Mouse (Mus musculus) MEL (cell line): Measurements from ENCODE around the gene Robo1. TPM values are rescaled to one million over a fixed set of nuclear protein-coding genes. Genes with fewer than 3 reads are reported as not detected.

Source experiments
- DNase-seq: peaks from one replicate; pipeline ENCODE4 v3.0.0; 2011; ENCODE audit warnings: low read depth, low spot score
- H3K27ac ChIP-seq: 2 replicates; pipeline ENCODE4 v1.5.1; 2012; ENCODE audit warnings: low read depth, mild to moderate bottlenecking, control low read depth, low read length, moderate library complexity; ENCODE audit not compliant: control insufficient read depth
- H3K27me3 ChIP-seq, 2 experiments: fragments of 150-350 bp in 1 of 2; sonication (generic) in 1 of 2; 2 replicates each; pipeline ENCODE4 v1.6.1; 2012; ENCODE audit warnings: low read length in 2 of 2, mild to moderate bottlenecking in 2 of 2, improper control_type of control experiment in 1 of 2, moderate library complexity in 1 of 2; ENCODE audit not compliant: insufficient read depth in 2 of 2, control insufficient read depth in 1 of 2
- H3K36me3 ChIP-seq, 2 experiments: 2 replicates each; pipeline ENCODE4 v1.6.1; 2012 to 2014; ENCODE audit warnings: low read length in 2 of 2, improper control_type of control experiment in 1 of 2, inconsistent platforms in 1 of 2, mild to moderate bottlenecking in 1 of 2; ENCODE audit not compliant: insufficient read depth in 2 of 2, control insufficient read depth in 1 of 2
- H3K4me1 ChIP-seq, 2 experiments: fragments of 150-350 bp in 1 of 2; sonication (generic) in 1 of 2; 2 replicates each; pipeline ENCODE4 v1.6.1; 2012; ENCODE audit warnings: low read length in 2 of 2, improper control_type of control experiment in 1 of 2, mild to moderate bottlenecking in 1 of 2; ENCODE audit not compliant: insufficient read depth in 2 of 2, control insufficient read depth in 1 of 2
- H3K4me3 ChIP-seq, 2 experiments: fragments of 150-350 bp in 1 of 2; sonication (generic) in 1 of 2; 2 replicates each; pipeline ENCODE4 v1.5.1; 2012; ENCODE audit warnings: low read depth in 2 of 2, low read length in 2 of 2, mild to moderate bottlenecking in 2 of 2, moderate library complexity in 2 of 2, control low read depth in 1 of 2, improper control_type of control experiment in 1 of 2; ENCODE audit not compliant: control insufficient read depth in 1 of 2, insufficient read depth in 1 of 2
- H3K79me2 ChIP-seq: 2 replicates; pipeline ENCODE4 v1.6.1; 2012; ENCODE audit warnings: mild to moderate bottlenecking, low read length, moderate library complexity; ENCODE audit not compliant: control insufficient read depth, poor library complexity, insufficient read depth
- H3K9ac ChIP-seq: 2 replicates; pipeline ENCODE4 v1.6.1; 2012; ENCODE audit warnings: low read depth, mild to moderate bottlenecking, control low read depth, low read length, moderate library complexity; ENCODE audit not compliant: control insufficient read depth, poor library complexity, severe bottlenecking
- H3K9me3 ChIP-seq: fragments of 150-350 bp; sonication (generic); replicated peaks from 2 replicates; pipeline ENCODE4 v1.6.1; 2012; ENCODE audit warnings: mild to moderate bottlenecking, low read length, improper control_type of control experiment, moderate library complexity; ENCODE audit not compliant: insufficient read depth
- CTCF ChIP-seq, 3 experiments: IDR thresholded peaks in 2 of 3; conservative IDR thresholded peaks in 1 of 3; 2 replicates each; pipeline ENCODE4 v1.5.1; 2011 to 2012; ENCODE audit warnings: low read length in 3 of 3, low read depth in 2 of 3, mild to moderate bottlenecking in 2 of 3, improper control_type of control experiment in 1 of 3, inconsistent platforms in 1 of 3, mixed read lengths in 1 of 3, moderate library complexity in 1 of 3; ENCODE audit not compliant: control insufficient read depth in 1 of 3, insufficient read depth in 1 of 3, poor library complexity in 1 of 3, severe bottlenecking in 1 of 3
- EP300 ChIP-seq, 2 experiments: IDR thresholded peaks; 2 replicates each; pipeline ENCODE4 v1.6.1; 2011; ENCODE audit warnings: improper control_type of control experiment in 2 of 2, low read length in 2 of 2, low read depth in 1 of 2, mild to moderate bottlenecking in 1 of 2
- GABPA ChIP-seq: IDR thresholded peaks from 2 replicates; pipeline ENCODE4 v1.6.1; 2012; ENCODE audit warnings: low read depth, mild to moderate bottlenecking, inconsistent platforms, low read length, improper control_type of control experiment, moderate library complexity
- JUND ChIP-seq: IDR thresholded peaks from 2 replicates; pipeline ENCODE4 v1.6.1; 2011; ENCODE audit warnings: low read depth, mild to moderate bottlenecking, improper control_type of control experiment, low read length
- KAT2A ChIP-seq: conservative IDR thresholded peaks from 2 replicates; pipeline ENCODE4 v1.6.1; 2012; ENCODE audit warnings: low read depth, low read length, improper control_type of control experiment, inconsistent platforms
- MAFK ChIP-seq: IDR thresholded peaks from 2 replicates; pipeline ENCODE4 v1.6.1; 2011; ENCODE audit warnings: low read depth, mild to moderate bottlenecking, low read length, improper control_type of control experiment, borderline replicate concordance
- MEF2A ChIP-seq: IDR thresholded peaks from 2 replicates; pipeline ENCODE4 v1.6.1; 2014; ENCODE audit warnings: low read depth, mild to moderate bottlenecking, inconsistent platforms, low read length, improper control_type of control experiment; ENCODE audit not compliant: poor library complexity, insufficient replicate concordance, severe bottlenecking; ENCODE audit errors: extremely low read depth
- MYB ChIP-seq: IDR thresholded peaks from 2 replicates; pipeline ENCODE4 v1.6.1; 2011; ENCODE audit warnings: mild to moderate bottlenecking, low read depth, low read length, improper control_type of control experiment
- NELFE ChIP-seq: IDR thresholded peaks from 2 replicates; pipeline ENCODE4 v1.6.1; 2011; ENCODE audit warnings: low read depth, low read length, improper control_type of control experiment
- NRF1 ChIP-seq: IDR thresholded peaks from 2 replicates; pipeline ENCODE4 v1.6.1; 2014; ENCODE audit warnings: low read depth, mild to moderate bottlenecking, inconsistent platforms, low read length, improper control_type of control experiment, moderate library complexity; ENCODE audit not compliant: poor library complexity, insufficient read depth, severe bottlenecking
- POLR2A ChIP-seq, 2 experiments: IDR thresholded peaks; 2 replicates each; pipeline ENCODE4 v1.6.1; 2011 to 2012; ENCODE audit warnings: low read length in 2 of 2, mild to moderate bottlenecking in 2 of 2, control low read depth in 1 of 2, improper control_type of control experiment in 1 of 2, low read depth in 1 of 2, moderate library complexity in 1 of 2; ENCODE audit not compliant: control insufficient read depth in 1 of 2, insufficient read depth in 1 of 2, poor library complexity in 1 of 2
- SMC3 ChIP-seq: IDR thresholded peaks from 2 replicates; pipeline ENCODE4 v1.6.1; 2011; ENCODE audit warnings: low read depth, low read length, improper control_type of control experiment
- TAL1 ChIP-seq: IDR thresholded peaks from 2 replicates; pipeline ENCODE4 v1.6.1; 2012; ENCODE audit warnings: mild to moderate bottlenecking, inconsistent platforms, low read length, moderate library complexity, mixed read lengths
- UBTF ChIP-seq: IDR thresholded peaks from 2 replicates; pipeline ENCODE4 v1.6.1; 2012; ENCODE audit warnings: low read depth, mild to moderate bottlenecking, inconsistent platforms, low read length, improper control_type of control experiment, moderate library complexity, borderline replicate concordance; ENCODE audit not compliant: insufficient read depth
- USF1 ChIP-seq: IDR thresholded peaks from 2 replicates; pipeline ENCODE4 v1.6.1; 2014; ENCODE audit warnings: low read depth, mild to moderate bottlenecking, inconsistent platforms, low read length, improper control_type of control experiment, moderate library complexity
- USF2 ChIP-seq, 2 experiments: IDR thresholded peaks; 2 replicates each; pipeline ENCODE4 v1.6.1; 2011 to 2012; ENCODE audit warnings: improper control_type of control experiment in 2 of 2, low read length in 2 of 2, borderline replicate concordance in 1 of 2, inconsistent platforms in 1 of 2, low read depth in 1 of 2, mild to moderate bottlenecking in 1 of 2; ENCODE audit not compliant: insufficient read depth in 1 of 2
- ZC3H11A ChIP-seq: IDR thresholded peaks from 2 replicates; pipeline ENCODE4 v1.6.1; 2012; ENCODE audit warnings: low read depth, mild to moderate bottlenecking, inconsistent platforms, low read length, improper control_type of control experiment
- ZNF384 ChIP-seq: IDR thresholded peaks from 2 replicates; pipeline ENCODE4 v1.6.1; 2012; ENCODE audit warnings: low read depth, mild to moderate bottlenecking, inconsistent platforms, low read length, improper control_type of control experiment
- polyA plus RNA-seq, 2 experiments: library from polyadenylated mRNA; stranded (reverse) in 1 of 2; unstranded in 1 of 2; fragments of >175 nt in 1 of 2; fragments of >200 nt in 1 of 2; gene quantifications; 2 replicates each; pipeline versions ENCODE4 v1.2.1 to v1.2.4; 2012; ENCODE audit warnings: low replicate concordance in 2 of 2, low read depth in 1 of 2; ENCODE audit not compliant: insufficient read length in 2 of 2, insufficient read depth in 1 of 2, missing spikeins in 1 of 2
- total RNA-seq: library from RNA; depleted of rRNA; stranded (reverse); fragments of 300-350 nt; gene quantifications from 2 replicates; pipeline ENCODE4 v1.2.3, GENCODE M21; 2012

Robo1 gene
- total and polyA plus RNA-seq, 3 experiments: not detected

GRCm38 (mm10) chr16:72585160-72585813 is 277.2 kb downstream of the Robo1 start:
- H3K27ac ChIP-seq: no peak overlapping the region
- no peaks in the 10 kb centered on the region for H3K79me2 ChIP-seq
- H3K9ac ChIP-seq: no peak overlapping the region
- no peaks in the 10 kb centered on the region for H3K36me3 ChIP-seq
- no peaks in the 10 kb centered on the region for H3K27me3 ChIP-seq
- no peaks in the 10 kb centered on the region for H3K9me3 ChIP-seq
- no peak for DNase-seq
- no peak overlapping the region for H3K4me3 ChIP-seq
- no peaks in the 10 kb centered on the region for H3K4me1 ChIP-seq
- TF ChIP-seq MYB: no peak
- no peak for TF ChIP-seq NRF1
- TF ChIP-seq KAT2A: no peak
- TF ChIP-seq ZNF384: no peak
- TF ChIP-seq UBTF: no peak
- TF ChIP-seq EP300 (IDR thresholded peaks at IDR 0.05; ENCODE audit: low read depth in 1 of 2, low read length in 2 of 2): no peak
- TF ChIP-seq MAFK: no peak
- no peak for TF ChIP-seq NELFE
- no peak for TF ChIP-seq CTCF (IDR thresholded peaks at IDR 0.05 in 2 of 3, conservative IDR thresholded peaks at IDR 0.05 in 1 of 3; ENCODE audit: control insufficient read depth in 1 of 3, insufficient read depth in 1 of 3, low read depth in 2 of 3, low read length in 3 of 3, poor library complexity in 1 of 3, severe bottlenecking in 1 of 3)
- TF ChIP-seq GABPA: no peak
- TF ChIP-seq USF1: no peak
- no peak for TF ChIP-seq USF2 (IDR thresholded peaks at IDR 0.05; ENCODE audit: borderline replicate concordance in 1 of 2, insufficient read depth in 1 of 2, low read depth in 1 of 2, low read length in 2 of 2)
- TF ChIP-seq POLR2A (IDR thresholded peaks at IDR 0.05; ENCODE audit: control insufficient read depth in 1 of 2, insufficient read depth in 1 of 2, low read depth in 1 of 2, low read length in 2 of 2, poor library complexity in 1 of 2): no peak
- TF ChIP-seq SMC3: no peak
- no peak for TF ChIP-seq MEF2A
- TF ChIP-seq ZC3H11A: no peak
- no peak for TF ChIP-seq JUND

GRCm38 (mm10) chr16:72587376-72588072 is 279.4 kb downstream of the Robo1 start:
- H3K27me3 ChIP-seq: no peaks in the 10 kb centered on the region
- H3K79me2 ChIP-seq: no peaks in the 10 kb centered on the region
- H3K4me1 ChIP-seq: no peaks in the 10 kb centered on the region
- no peak overlapping the region for H3K27ac ChIP-seq
- no peak overlapping the region for H3K9ac ChIP-seq
- no peak overlapping the region for H3K4me3 ChIP-seq
- TF ChIP-seq JUND: no peak
- no peak for TF ChIP-seq ZC3H11A
- TF ChIP-seq CTCF (IDR thresholded peaks at IDR 0.05 in 2 of 3, conservative IDR thresholded peaks at IDR 0.05 in 1 of 3; ENCODE audit: control insufficient read depth in 1 of 3, insufficient read depth in 1 of 3, low read depth in 2 of 3, low read length in 3 of 3, poor library complexity in 1 of 3, severe bottlenecking in 1 of 3): no peak
- TF ChIP-seq TAL1: no peak
- H3K9me3 ChIP-seq: no peaks in the 10 kb centered on the region
- no peaks in the 10 kb centered on the region for H3K36me3 ChIP-seq
- no peak for DNase-seq
